Comparison of ENCODE assay signal across 27 mouse cellular contexts in the genomic region with DNA sequence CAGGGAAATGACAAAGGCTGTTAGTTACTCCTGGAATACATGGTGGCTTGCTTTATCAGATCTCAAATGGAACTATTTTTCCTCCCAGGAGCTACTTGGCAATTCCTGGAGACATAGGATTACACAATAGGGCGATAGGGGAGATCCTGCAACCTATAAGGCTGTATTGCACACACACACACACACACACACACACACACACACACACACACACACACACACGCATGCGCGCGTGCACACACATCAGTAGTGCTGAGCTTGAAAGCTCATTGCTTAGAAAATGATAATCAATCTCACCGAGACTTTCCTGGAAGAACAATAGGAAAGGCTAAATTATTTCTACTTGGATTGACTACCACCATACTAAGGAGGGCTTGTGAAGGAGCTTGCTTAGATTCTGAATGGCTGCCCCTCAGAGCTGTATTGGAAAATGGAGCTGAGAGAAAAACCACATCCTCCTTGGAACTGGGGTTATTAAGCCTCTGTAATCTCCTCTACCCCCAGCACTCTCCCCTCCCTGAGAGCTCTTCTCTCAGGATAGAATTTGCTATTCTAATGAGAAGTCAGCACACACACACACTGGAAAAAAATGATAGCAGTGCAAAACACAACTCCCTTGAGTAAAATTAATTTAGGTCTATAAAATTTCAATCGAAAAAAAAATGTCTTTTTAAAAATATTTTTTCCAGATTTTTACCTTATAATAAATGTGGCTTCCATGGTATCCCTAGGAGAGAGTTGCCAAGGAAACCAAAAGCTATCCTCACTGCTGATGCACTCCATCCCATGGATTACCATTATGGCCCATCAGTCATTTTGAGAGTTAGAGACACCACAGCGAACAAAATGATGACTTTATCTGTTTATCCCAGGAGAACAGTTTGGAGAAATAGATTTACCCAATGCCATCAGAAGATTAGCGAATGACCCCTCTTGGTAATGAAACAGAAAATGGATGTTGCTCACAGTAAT.
DNase-seq lines count a peak whose midpoint lies in the region; ATAC-seq lines count a peak whose summit lies in the region.
"Had no signal": no experiment of that assay in that cellular context is flagged by ENCODE, and none has a peak within 500 bp of the region (broad histone marks: within the 10 kb centered on the region; RNA-seq: fewer than 3 reads in every experiment).

No protein-coding gene starts in this region.

- H3K27me3 ChIP-seq in hindbrain, embryonic 12.5 days: no peaks in the 10 kb centered on the region
- H3K27me3 ChIP-seq in hindbrain, embryonic 16.5 days (replicated peaks; ENCODE audit: control insufficient read depth, insufficient read depth, low read length): no peaks in the 10 kb centered on the region
- no peaks in the 10 kb centered on the region for H3K27me3 ChIP-seq in hindbrain, embryonic 14.5 days (ENCODE audit: control insufficient read depth, insufficient read depth, low read length)
- no peaks in the 10 kb centered on the region for H3K27me3 ChIP-seq in midbrain, embryonic 15.5 days (replicated peaks)
- no peaks in the 10 kb centered on the region for H3K27me3 ChIP-seq in neural tube, embryonic 14.5 days (ENCODE audit: control insufficient read depth, insufficient read depth, low read length)
- no peaks in the 10 kb centered on the region for H3K27me3 ChIP-seq in heart, embryonic 12.5 days (replicated peaks)
- no peaks in the 10 kb centered on the region for H3K27me3 ChIP-seq in liver, embryonic 12.5 days (replicated peaks)
- H3K27me3 ChIP-seq: forebrain, embryonic 15.5 days; limb, embryonic 12.5 days; lung, embryonic 15.5 days; Patski; stomach, embryonic 15.5 days had no signal

- peak; percentile 50 for DNase-seq in hindbrain, embryonic 14.5 days (ENCODE audit: low spot score)
- DNase-seq in thymus, postnatal 14 days: no peak
- DNase-seq: adrenal gland, postnatal 10 days; cerebellum, adult 11 months; cerebellum, adult 9-10 months; cerebellum, postnatal 36 days; gastrocnemius, postnatal 36 days; heart, adult 18-20 months; heart, postnatal 4 days; kidney, adult 11 months; kidney, postnatal 14 days; layer of hippocampus, adult 9-11 months; right cerebral cortex, postnatal 25 days; thymus, adult 18-20 months had no signal

- peak overlapping the region; percentile 8; the same call in 1 of the 2 replicates for H3K27ac ChIP-seq in hindbrain, embryonic 12.5 days
- no peak overlapping the region for H3K27ac ChIP-seq in hindbrain, embryonic 16.5 days (ENCODE audit: low read depth, low read length)
- H3K27ac ChIP-seq in hindbrain, embryonic 14.5 days: peak overlapping the region; percentile 41; the same call in 1 of the 2 replicates
- peak overlapping the region; percentile 31 for H3K27ac ChIP-seq in midbrain, embryonic 15.5 days
- peak overlapping the region; percentile 48; the same call in 1 of the 2 replicates for H3K27ac ChIP-seq in neural tube, embryonic 14.5 days (ENCODE audit: low read depth, low read length)
- H3K27ac ChIP-seq in heart, embryonic 12.5 days (ENCODE audit: poor library complexity, severe bottlenecking): no peak overlapping the region
- no peak overlapping the region for H3K27ac ChIP-seq in liver, embryonic 12.5 days
- H3K27ac ChIP-seq: forebrain, embryonic 15.5 days; limb, embryonic 12.5 days; lung, embryonic 15.5 days; stomach, embryonic 15.5 days had no signal

- peak; percentile 54; the same call in 1 of the 2 replicates for ATAC-seq in hindbrain, embryonic 12.5 days (ENCODE audit: low FRiP score)
- no peak for ATAC-seq in hindbrain, embryonic 16.5 days
- no peak for ATAC-seq in hindbrain, embryonic 14.5 days (ENCODE audit: low FRiP score)
- ATAC-seq in midbrain, embryonic 15.5 days (replicated peaks): peak; percentile 65; the same call in 1 of the 2 replicates
- ATAC-seq in neural tube, embryonic 14.5 days (ENCODE audit: low read depth): peak; percentile 83
- no peak for ATAC-seq in heart, embryonic 12.5 days (ENCODE audit: insufficient number of reproducible peaks, low FRiP score)
- no peak for ATAC-seq in liver, embryonic 12.5 days
- ATAC-seq: forebrain, embryonic 15.5 days; inflammation-experienced regulatory T-cells, adult 6 months; Patski had no signal

- H3K9ac ChIP-seq in hindbrain, embryonic 12.5 days: no peak overlapping the region
- H3K9ac ChIP-seq in hindbrain, embryonic 16.5 days (ENCODE audit: low read depth, low read length): no peak overlapping the region
- H3K9ac ChIP-seq in hindbrain, embryonic 14.5 days: no peak overlapping the region
- no peak overlapping the region for H3K9ac ChIP-seq in midbrain, embryonic 15.5 days
- no peak overlapping the region for H3K9ac ChIP-seq in neural tube, embryonic 14.5 days (replicated peaks; ENCODE audit: low read depth, low read length)
- H3K9ac ChIP-seq in heart, embryonic 12.5 days: no peak overlapping the region
- H3K9ac ChIP-seq in liver, embryonic 12.5 days: no peak overlapping the region
- H3K9ac ChIP-seq: forebrain, embryonic 15.5 days; limb, embryonic 12.5 days; lung, embryonic 15.5 days; stomach, embryonic 15.5 days had no signal

- 80% methylated on average over 9 of the region's 9 CpGs for WGBS in hindbrain, embryonic 12.5 days
- WGBS in hindbrain, embryonic 16.5 days: 73% methylated on average over 9 of the region's 9 CpGs
- 62% methylated on average over 9 of the region's 9 CpGs for WGBS in hindbrain, embryonic 14.5 days
- WGBS in midbrain, embryonic 15.5 days: 69% methylated on average over 9 of the region's 9 CpGs
- WGBS in neural tube, embryonic 14.5 days: 68% methylated on average over 9 of the region's 9 CpGs
- WGBS in heart, embryonic 12.5 days: 91% methylated on average over 9 of the region's 9 CpGs
- WGBS in liver, embryonic 12.5 days (ENCODE audit: insufficient replicate concordance): 77% methylated on average over 9 of the region's 9 CpGs

- no peak overlapping the region for H3K4me2 ChIP-seq in hindbrain, embryonic 12.5 days (replicated peaks)
- H3K4me2 ChIP-seq in hindbrain, embryonic 16.5 days (ENCODE audit: low read length): no peak overlapping the region
- no peak overlapping the region for H3K4me2 ChIP-seq in hindbrain, embryonic 14.5 days (replicated peaks)
- no peak overlapping the region for H3K4me2 ChIP-seq in midbrain, embryonic 15.5 days
- H3K4me2 ChIP-seq in neural tube, embryonic 14.5 days (ENCODE audit: low read depth, low read length): no peak overlapping the region
- H3K4me2 ChIP-seq in heart, embryonic 12.5 days: no peak overlapping the region
- H3K4me2 ChIP-seq in liver, embryonic 12.5 days: no peak overlapping the region
- H3K4me2 ChIP-seq: forebrain, embryonic 15.5 days; heart, embryonic 11.5 days; limb, embryonic 12.5 days; lung, embryonic 15.5 days; stomach, embryonic 15.5 days had no signal

- no peaks in the 10 kb centered on the region for H3K36me3 ChIP-seq in hindbrain, embryonic 12.5 days
- no peaks in the 10 kb centered on the region for H3K36me3 ChIP-seq in hindbrain, embryonic 16.5 days (ENCODE audit: control insufficient read depth, insufficient read depth, low read length)
- no peaks in the 10 kb centered on the region for H3K36me3 ChIP-seq in hindbrain, embryonic 14.5 days (replicated peaks; ENCODE audit: control insufficient read depth, insufficient read depth)
- no peaks in the 10 kb centered on the region for H3K36me3 ChIP-seq in midbrain, embryonic 15.5 days (replicated peaks)
- H3K36me3 ChIP-seq in neural tube, embryonic 14.5 days (ENCODE audit: control insufficient read depth, insufficient read depth, low read length): no peaks in the 10 kb centered on the region
- H3K36me3 ChIP-seq in heart, embryonic 12.5 days: no peaks in the 10 kb centered on the region
- H3K36me3 ChIP-seq in liver, embryonic 12.5 days: no peaks in the 10 kb centered on the region
- H3K36me3 ChIP-seq: forebrain, embryonic 15.5 days; limb, embryonic 12.5 days; lung, embryonic 15.5 days; stomach, embryonic 15.5 days had no signal

- H3K4me3 ChIP-seq in hindbrain, embryonic 12.5 days: no peak overlapping the region
- no peak overlapping the region for H3K4me3 ChIP-seq in hindbrain, embryonic 16.5 days (ENCODE audit: low read length)
- no peak overlapping the region for H3K4me3 ChIP-seq in hindbrain, embryonic 14.5 days (replicated peaks; ENCODE audit: low read length)
- H3K4me3 ChIP-seq in midbrain, embryonic 15.5 days: no peak overlapping the region
- no peak overlapping the region for H3K4me3 ChIP-seq in neural tube, embryonic 14.5 days (ENCODE audit: low read depth, low read length)
- no peak overlapping the region for H3K4me3 ChIP-seq in heart, embryonic 12.5 days
- H3K4me3 ChIP-seq in liver, embryonic 12.5 days: no peak overlapping the region
- H3K4me3 ChIP-seq: forebrain, embryonic 15.5 days; limb, embryonic 12.5 days; lung, embryonic 15.5 days; stomach, embryonic 15.5 days had no signal

- no peaks in the 10 kb centered on the region for H3K9me3 ChIP-seq in hindbrain, embryonic 12.5 days (replicated peaks)
- no peaks in the 10 kb centered on the region for H3K9me3 ChIP-seq in hindbrain, embryonic 16.5 days (ENCODE audit: control insufficient read depth, low read length)
- no peaks in the 10 kb centered on the region for H3K9me3 ChIP-seq in hindbrain, embryonic 14.5 days (ENCODE audit: control insufficient read depth, low read length)
- H3K9me3 ChIP-seq in midbrain, embryonic 15.5 days: no peaks in the 10 kb centered on the region
- H3K9me3 ChIP-seq in neural tube, embryonic 14.5 days (ENCODE audit: control insufficient read depth, low read length): no peaks in the 10 kb centered on the region
- H3K9me3 ChIP-seq in heart, embryonic 12.5 days (replicated peaks): no peaks in the 10 kb centered on the region; the same call in 1 of the 2 replicates
- H3K9me3 ChIP-seq in liver, embryonic 12.5 days (replicated peaks): no peaks in the 10 kb centered on the region
- H3K9me3 ChIP-seq: forebrain, embryonic 15.5 days; limb, embryonic 12.5 days; lung, embryonic 15.5 days; stomach, embryonic 15.5 days had no signal

- H3K4me1 ChIP-seq in hindbrain, embryonic 12.5 days: no peaks in the 10 kb centered on the region
- H3K4me1 ChIP-seq in hindbrain, embryonic 16.5 days (ENCODE audit: control insufficient read depth, insufficient read depth, low read depth, low read length): no peaks in the 10 kb centered on the region
- 0 out of 2 replicates have a peak, but pooled peaks cover 5% of the 10 kb centered on the region for H3K4me1 ChIP-seq in hindbrain, embryonic 14.5 days (replicated peaks; ENCODE audit: control insufficient read depth, insufficient read depth, low read length)
- H3K4me1 ChIP-seq in midbrain, embryonic 15.5 days: no peaks in the 10 kb centered on the region
- H3K4me1 ChIP-seq in neural tube, embryonic 14.5 days (ENCODE audit: control insufficient read depth, insufficient read depth, low read length): no peaks in the 10 kb centered on the region
- no peaks in the 10 kb centered on the region for H3K4me1 ChIP-seq in heart, embryonic 12.5 days (replicated peaks)
- no peaks in the 10 kb centered on the region for H3K4me1 ChIP-seq in liver, embryonic 12.5 days
- H3K4me1 ChIP-seq: forebrain, embryonic 15.5 days; limb, embryonic 12.5 days; lung, embryonic 15.5 days; stomach, embryonic 15.5 days had no signal

Comparison
In these comparisons a context has a peak if more than half of its experiments do, and no peak if none do; other contexts are left out.
1. ATAC-seq: peak in hindbrain, embryonic 12.5 days (single experiment), midbrain, embryonic 15.5 days (single experiment) and neural tube, embryonic 14.5 days (single experiment); none in hindbrain, embryonic 16.5 days (single experiment), hindbrain, embryonic 14.5 days (single experiment), heart, embryonic 12.5 days (single experiment) and liver, embryonic 12.5 days (single experiment).
2. H3K27ac ChIP-seq: peak in hindbrain, embryonic 12.5 days (single experiment), hindbrain, embryonic 14.5 days (single experiment), midbrain, embryonic 15.5 days (single experiment) and neural tube, embryonic 14.5 days (single experiment); none in hindbrain, embryonic 16.5 days (single experiment), heart, embryonic 12.5 days (single experiment) and liver, embryonic 12.5 days (single experiment).